Mouse (Mus musculus) Patski (cell line): Measurements from ENCODE around the gene Rap1b. TPM values are rescaled to one million over a fixed set of nuclear protein-coding genes. Genes with fewer than 3 reads are reported as not detected.

Experiments used
- ATAC-seq: fragments of 100-300 bp; one replicate; pipeline ENCODE4 v1.8.0; 2021
- CTCF ChIA-PET: fragments of 350-600 bp; sonication (Branson Sonifier 250); formaldehyde crosslinking; loops from one replicate; lab custom pipeline; 2022; ENCODE audit warnings: inconsistent platforms; lab: Charles Lee
- POLR2A ChIA-PET: fragments of 350-600 bp; sonication (Branson Sonifier 250); formaldehyde crosslinking; loops from one replicate; lab custom pipeline; 2022; ENCODE audit warnings: antibody characterized with exemption, inconsistent platforms; lab: Charles Lee
- DNase-seq: peaks from one replicate; pipeline ENCODE4 v3.0.0-alpha.2; 2011; ENCODE audit warnings: low read depth, low spot score
- H3K27me3 ChIP-seq: fragments of 371-371 bp; one replicate; pipeline ENCODE4 v1.5.1; 2021
- CTCF ChIP-seq: fragments of 100-300 bp; IDR thresholded peaks from one replicate; pipeline ENCODE4 v1.5.1; 2021
- in situ Hi-C: fragments of 300-500 bp; cut with MboI; formaldehyde crosslinking; loops from 3 replicates; pipeline ENCODE4 v1.11.1; 2018; ENCODE audit warnings: low pct_unique_long_range_greater_than_20kb, mixed read lengths
- polyA plus RNA-seq: library from polyadenylated mRNA; unstranded; gene quantifications from one replicate; pipeline ENCODE4 v1.2.3, GENCODE M21; 2021

Gene Rap1b
- polyA plus RNA-seq, 1 experiment from 2014 or later, result 95.5 TPM

DNA sequence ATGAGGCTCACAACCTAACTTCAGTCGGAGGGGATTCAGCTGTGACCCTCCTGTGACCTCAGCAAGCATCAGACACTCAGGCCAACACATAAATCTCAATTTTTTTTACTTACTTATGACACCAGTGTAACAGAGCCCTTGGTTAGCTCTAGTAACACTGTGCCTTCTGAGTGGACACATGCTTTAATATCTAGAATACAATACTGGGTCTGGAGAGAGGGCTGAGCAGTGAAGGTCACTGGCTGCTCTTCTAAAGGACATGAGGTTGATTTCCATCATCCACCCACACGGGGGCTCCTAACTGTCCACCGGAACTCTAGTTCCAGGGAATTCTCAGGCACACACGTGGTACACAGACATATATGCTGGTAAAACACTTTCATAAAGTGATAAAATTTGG is 66.9 kb downstream of the Rap1b start:
- ATAC-seq (no peak), DNase-seq (no peak)
- no peaks in the 10 kb centered on the region for H3K27me3 ChIP-seq
- ChIA-PET POLR2A (no interaction called here), CTCF (no interaction called here)
- TF ChIP-seq CTCF, result no peak
- in situ Hi-C loops, result no loop called here

DNA sequence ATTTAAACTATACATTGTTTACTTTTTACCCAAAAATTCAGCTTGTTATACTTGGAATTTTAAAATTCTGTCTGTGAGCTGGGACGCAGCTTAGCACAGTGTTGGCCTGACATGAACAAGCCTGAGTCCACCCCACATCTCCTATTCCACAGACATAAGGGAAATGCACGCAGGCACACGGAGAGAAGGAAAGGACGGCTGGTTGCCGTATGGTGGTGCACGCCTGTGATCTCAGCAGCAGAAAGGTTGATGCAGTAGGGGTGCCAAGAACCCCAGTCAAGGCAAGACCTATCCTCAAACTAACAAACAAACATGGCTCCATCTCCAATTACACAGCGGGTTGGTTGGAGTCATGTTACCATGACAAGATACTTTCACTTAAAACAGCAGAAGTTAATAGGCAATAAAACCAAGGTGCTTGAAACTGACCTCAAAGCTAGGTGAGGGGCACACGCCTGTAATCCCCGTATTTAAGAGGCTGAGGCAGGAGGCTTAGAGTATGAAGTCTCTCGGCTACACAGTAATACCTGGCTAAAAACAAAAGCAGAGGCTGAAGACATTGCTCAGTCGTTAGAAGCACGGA is 67.4 kb downstream of the Rap1b start:
- DNase-seq, result no peak
- POLR2A ChIA-PET, result no interaction called here
- ATAC-seq, result no peak
- H3K27me3 ChIP-seq, result no peaks in the 10 kb centered on the region
- in situ Hi-C loops, result no loop called here
- CTCF ChIA-PET, result no interaction called here
- no peak for TF ChIP-seq CTCF

DNA sequence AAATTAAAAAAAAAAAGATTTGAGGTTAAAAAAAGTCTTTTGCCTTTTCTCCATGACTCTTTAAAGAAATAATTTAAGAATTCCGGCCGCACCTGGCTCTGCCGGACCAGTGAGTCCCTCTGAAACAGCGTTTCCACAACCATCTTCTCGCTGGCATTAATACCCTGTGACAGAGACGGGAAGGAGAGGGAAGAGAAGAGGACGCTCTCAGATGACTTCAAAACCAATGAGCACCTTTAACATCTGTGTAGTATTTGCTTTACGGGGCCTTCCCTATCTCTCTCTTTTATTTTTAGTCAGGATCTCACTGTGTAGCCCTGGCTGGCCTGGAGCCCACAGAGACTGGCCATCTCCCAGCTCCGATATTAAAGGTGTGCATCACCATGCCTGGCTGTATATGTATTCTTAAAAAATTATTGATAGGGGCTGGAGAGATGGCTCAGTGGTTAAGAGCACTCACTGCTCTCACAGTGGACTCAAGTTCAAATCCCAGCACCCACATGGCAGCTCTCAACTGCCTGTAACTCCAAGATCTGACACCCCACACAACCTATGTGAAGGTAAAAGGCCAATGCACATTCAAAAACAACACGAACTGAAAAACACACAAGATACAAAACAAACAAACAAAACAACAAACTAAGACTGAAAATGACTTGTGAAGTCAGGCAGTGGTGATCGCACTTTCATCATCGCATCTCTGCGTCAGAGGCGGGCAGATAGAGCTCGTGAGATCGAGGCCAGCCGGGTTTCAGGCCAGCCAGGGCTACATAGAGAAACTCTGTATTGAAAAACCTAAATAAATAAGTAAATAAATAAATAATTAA is 68.1 kb downstream of the Rap1b start:
- in situ Hi-C loops, result no loop called here
- H3K27me3 ChIP-seq, result no peaks in the 10 kb centered on the region
- no peak for DNase-seq
- ChIA-PET POLR2A (no interaction called here), CTCF (no interaction called here)
- ATAC-seq, result no peak
- TF ChIP-seq CTCF, result no peak

DNA sequence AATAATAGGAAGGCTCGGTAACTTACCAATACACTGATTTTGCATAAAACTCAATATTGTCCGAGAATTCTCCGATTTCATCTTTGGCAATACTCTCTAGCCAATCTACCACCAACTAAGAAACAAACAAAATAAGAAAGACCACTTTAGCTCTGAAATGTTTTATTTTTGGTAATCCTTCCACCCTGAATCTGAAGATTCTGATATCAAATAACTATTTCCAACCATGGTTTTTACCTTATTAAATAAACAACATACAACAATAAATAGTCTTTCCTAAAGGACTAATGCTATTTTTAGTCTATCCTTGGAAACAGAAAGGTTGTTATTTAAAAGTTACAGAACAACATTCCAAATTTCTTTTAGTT is 68.7 kb downstream of the Rap1b start:
- no peak for TF ChIP-seq CTCF
- ChIA-PET CTCF (no interaction called here), POLR2A (no interaction called here)
- DNase-seq (no peak), ATAC-seq (no peak)
- in situ Hi-C loops, result no loop called here
- H3K27me3 ChIP-seq, result no peaks in the 10 kb centered on the region

DNA sequence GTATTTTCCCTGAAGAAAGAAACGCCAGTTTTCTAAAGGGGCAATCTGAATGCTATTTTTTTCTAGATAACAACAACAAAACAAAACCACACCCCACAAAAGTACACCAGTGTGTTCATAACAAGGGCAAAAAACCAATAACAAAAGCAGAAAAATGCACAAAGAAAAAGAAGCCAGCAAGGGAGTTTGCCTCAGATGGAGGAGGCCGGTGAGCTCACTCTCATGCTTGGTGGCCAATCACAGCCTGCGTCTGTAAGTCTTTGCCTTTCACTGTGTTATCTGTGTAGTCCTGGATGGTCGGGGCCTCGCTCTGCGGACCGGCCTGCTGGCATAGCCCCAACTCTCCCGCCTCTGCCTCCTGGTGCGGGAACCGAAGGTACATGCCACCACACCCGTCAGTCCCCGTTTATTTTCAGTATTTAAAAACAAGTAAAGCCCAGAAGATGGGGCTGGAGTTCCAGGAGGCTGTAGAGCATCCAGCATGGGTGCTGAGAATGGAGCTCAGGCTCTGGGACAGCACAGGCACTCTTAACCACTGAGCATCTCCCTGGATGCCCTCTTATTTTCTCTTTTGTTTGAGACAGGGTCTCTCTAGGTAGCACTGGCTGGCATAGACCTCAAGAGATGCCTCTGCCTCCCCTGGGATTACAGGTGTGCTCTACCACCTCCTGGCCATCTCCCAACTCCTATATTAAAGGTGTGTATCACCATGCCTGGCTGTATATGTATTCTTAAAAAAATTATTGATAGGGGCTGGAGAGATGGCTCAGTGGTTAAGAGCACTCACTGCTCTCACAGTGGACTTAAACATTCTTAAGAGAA is 69.3 kb downstream of the Rap1b start:
- DNase-seq (no peak), ATAC-seq (no peak)
- in situ Hi-C loops, result no loop called here
- no peak for TF ChIP-seq CTCF
- CTCF ChIA-PET, result interaction anchor here (1.1 kb wide), 1 partner anchor 8 kb away, joined by 3 read pairs; no protein-coding TSS in a partner anchor
- H3K27me3 ChIP-seq, result no peaks in the 10 kb centered on the region
- POLR2A ChIA-PET, result no interaction called here

DNA sequence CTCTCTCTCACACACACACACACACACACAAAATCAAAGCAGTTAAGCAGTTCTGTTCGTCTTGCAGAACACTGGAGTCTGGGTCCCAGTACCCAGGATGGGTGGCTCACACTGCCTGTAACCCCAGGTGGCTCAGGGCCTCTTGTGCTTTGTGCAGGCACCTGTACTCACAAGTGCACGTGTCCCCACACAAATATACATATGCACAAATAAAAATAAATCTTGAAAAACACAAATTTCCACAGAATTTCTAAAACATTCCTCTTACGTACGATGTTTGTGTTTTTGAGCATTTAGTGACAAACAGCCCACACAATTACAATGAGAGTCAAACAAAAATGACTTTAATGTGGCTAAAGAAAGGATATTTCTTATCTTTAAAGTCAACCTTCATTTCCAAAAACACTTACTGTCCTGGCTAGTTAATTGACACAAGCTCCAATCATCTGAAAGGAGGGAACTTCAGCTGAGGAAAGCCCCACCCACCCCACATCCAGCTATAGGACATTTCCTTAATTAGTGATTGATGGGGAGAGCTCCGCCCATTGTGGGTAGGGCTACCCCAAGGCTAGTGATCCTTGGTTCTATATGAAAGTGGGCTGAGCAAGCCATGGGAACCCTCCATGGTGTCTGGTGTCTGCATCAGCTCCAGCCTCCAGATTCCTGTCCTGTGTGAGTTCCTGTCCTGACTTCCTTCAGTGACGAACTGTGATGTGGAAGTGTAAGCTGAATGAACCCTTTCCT is 70.3 kb downstream of the Rap1b start:
- POLR2A ChIA-PET, result no interaction called here
- no peaks in the 10 kb centered on the region for H3K27me3 ChIP-seq
- CTCF ChIA-PET, result interaction anchor here (1.1 kb wide), 1 partner anchor 9 kb away, joined by 3 read pairs; no protein-coding TSS in a partner anchor
- TF ChIP-seq CTCF, result no peak
- ATAC-seq (no peak), DNase-seq (no peak)
- in situ Hi-C loops, result no loop called here

DNA sequence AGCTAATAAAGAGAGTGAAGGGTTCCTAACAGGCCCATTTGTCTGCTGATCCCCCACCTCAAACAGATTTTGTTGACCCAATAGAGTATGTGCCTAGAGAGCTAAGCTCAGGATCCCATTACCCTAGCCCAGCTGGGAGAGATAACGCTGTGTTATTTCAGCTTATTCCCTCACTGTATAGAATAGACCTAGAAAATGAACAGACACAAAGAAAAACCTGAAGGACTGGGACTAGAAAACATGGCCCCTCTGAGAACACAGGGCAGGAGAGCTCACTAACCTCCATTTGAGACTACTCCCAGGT is 71.1 kb downstream of the Rap1b start:
- ATAC-seq (no peak), DNase-seq (no peak)
- in situ Hi-C loops, result no loop called here
- no peak for TF ChIP-seq CTCF
- ChIA-PET POLR2A (no interaction called here), CTCF (no interaction called here)
- H3K27me3 ChIP-seq, result no peaks in the 10 kb centered on the region

DNA sequence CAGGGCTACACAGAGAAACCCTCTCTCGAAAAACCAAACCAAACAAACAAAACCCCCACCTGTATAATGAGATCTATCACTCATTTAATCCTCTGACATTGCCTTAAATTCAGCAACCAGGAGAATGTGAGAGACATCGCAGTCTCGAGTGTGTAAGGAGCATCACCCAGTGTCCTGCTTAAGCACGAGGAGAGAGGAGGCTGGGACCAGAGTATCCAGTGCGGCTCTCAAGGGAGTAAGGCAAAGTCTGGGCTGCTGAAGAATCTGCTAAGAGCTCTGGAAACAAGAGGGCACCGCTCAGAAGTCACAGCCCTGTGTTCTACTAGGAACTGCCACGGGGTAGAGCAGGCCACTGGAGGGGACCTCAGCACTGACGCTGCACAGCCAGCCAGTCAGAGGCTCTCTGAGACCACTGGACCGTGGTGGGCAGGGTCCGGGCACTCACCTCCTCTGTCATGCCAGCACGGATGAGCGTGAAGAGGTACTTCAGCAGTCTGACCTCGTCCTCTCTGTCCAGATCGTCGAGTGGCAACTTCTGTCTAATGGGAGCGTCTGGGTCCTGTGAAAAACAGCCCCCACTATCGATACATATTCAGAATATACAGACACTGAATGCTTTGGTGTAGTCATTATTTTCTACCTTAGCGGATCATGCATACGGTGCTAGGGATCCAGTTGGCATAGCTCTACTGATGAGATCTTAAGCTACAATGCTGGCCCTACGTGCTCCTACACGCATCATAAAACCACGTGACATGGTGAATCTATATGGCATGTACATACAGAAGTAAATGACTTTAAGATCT is 71.6 kb downstream of the Rap1b start:
- TF ChIP-seq CTCF, result no peak
- CTCF ChIA-PET, result no interaction called here
- POLR2A ChIA-PET, result no interaction called here
- H3K27me3 ChIP-seq, result no peaks in the 10 kb centered on the region
- ATAC-seq (no peak), DNase-seq (no peak)
- in situ Hi-C loops, result no loop called here

DNA sequence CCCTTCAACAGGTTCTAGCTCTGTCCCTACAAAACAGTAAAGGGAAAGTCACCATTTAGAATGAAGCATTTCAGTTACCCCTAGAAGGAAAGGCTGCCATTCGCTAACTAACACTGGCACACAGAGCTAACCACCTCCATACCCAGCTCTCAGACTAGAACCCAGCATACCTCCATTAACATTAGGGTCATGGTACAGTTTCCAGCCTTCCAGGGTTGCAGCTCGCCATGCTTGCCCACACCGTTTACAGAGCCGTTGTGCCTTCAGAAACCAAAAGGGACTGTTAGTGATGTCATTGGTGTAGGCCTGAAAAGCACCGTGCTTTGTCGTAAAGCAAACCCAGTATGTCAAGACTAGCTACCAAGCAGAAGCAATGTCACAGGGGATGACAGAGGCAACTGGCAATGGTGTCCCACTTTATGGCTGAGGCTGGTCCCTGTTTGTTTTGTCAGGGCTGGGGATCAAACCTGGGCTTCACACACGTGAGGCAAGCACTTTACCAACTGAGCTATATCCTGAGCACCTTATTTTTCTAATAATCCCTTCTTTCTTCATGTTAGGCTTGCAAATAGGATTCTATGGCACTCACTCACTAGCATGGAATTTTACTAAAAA is 72.6 kb downstream of the Rap1b start:
- no peak for ATAC-seq
- in situ Hi-C loops, result no loop called here
- TF ChIP-seq CTCF, result no peak
- POLR2A ChIA-PET, result interaction anchor here (1.2 kb wide), 1 partner anchor 18 kb away, joined by 4 read pairs; no protein-coding TSS in a partner anchor
- no peak for DNase-seq
- no peaks in the 10 kb centered on the region for H3K27me3 ChIP-seq
- CTCF ChIA-PET, result interaction anchor here (0.8 kb wide), 1 partner anchor 9 kb away, joined by 3 read pairs; no protein-coding TSS in a partner anchor
